Mouse (Mus musculus): ENCODE results near the gene Rbck1. TPM values are rescaled to one million over a fixed set of nuclear protein-coding genes. Genes with fewer than 3 reads are reported as not detected.
"Not testable (repeated sequence)": the region's sequence is repeated elsewhere in the genome, so short reads cannot be mapped to it uniquely, and the experiment has no call there.

Gene Rbck1
- total RNA-seq (2014; fragmentation: Nextera tagmentation) (109 and 119 TPM in 2 replicates), total RNA-seq (2017) (64.2 and 64.5 TPM in 2 replicates)

- peak; percentile 82 for ATAC-seq (replicated peaks; ENCODE audit: poor library complexity, severe bottlenecking)
Observed at GRCm38 (mm10) chr2:152332101-152332825, at the start of gene Rbck1. TSS of gene Rbck1 (minus strand) at chr2:152332653.

GRCm38 (mm10) chr2:152376345-152376741 lies 43.9 kb upstream of the Rbck1 start, which contains the start of gene Nrsn2:
TSS of gene Nrsn2 (minus strand) at chr2:152376638.
- no peak; the same call in 1 of the 2 replicates for ATAC-seq (replicated peaks; ENCODE audit: poor library complexity, severe bottlenecking)

GRCm38 (mm10) chr2:152375652-152376344 lies 43.3 kb upstream of the Rbck1 start:
- no peak for ATAC-seq (replicated peaks; ENCODE audit: poor library complexity, severe bottlenecking)

- ATAC-seq (replicated peaks; ENCODE audit: poor library complexity, severe bottlenecking), result no peak
Observed at GRCm38 (mm10) chr2:152373547-152373946, 41.1 kb upstream of the Rbck1 start.

- ATAC-seq (replicated peaks; ENCODE audit: poor library complexity, severe bottlenecking), result no peak
Observed at GRCm38 (mm10) chr2:152372661-152373060, 40.2 kb upstream of the Rbck1 start.

GRCm38 (mm10) chr2:152372104-152372503 lies 39.7 kb upstream of the Rbck1 start:
- no peak for ATAC-seq (replicated peaks; ENCODE audit: poor library complexity, severe bottlenecking)

- ATAC-seq (replicated peaks; ENCODE audit: poor library complexity, severe bottlenecking), result peak; percentile 82
Observed at GRCm38 (mm10) chr2:152368532-152369140, 36.2 kb upstream of the Rbck1 start.

GRCm38 (mm10) chr2:152367917-152368316 lies 35.5 kb upstream of the Rbck1 start:
- ATAC-seq (replicated peaks; ENCODE audit: poor library complexity, severe bottlenecking), result no peak

GRCm38 (mm10) chr2:152363245-152364147 lies 31.0 kb upstream of the Rbck1 start:
- peak; percentile 85 for ATAC-seq (replicated peaks; ENCODE audit: poor library complexity, severe bottlenecking)

- ATAC-seq (replicated peaks; ENCODE audit: poor library complexity, severe bottlenecking), result no peak
Observed at GRCm38 (mm10) chr2:152361193-152361592, 28.7 kb upstream of the Rbck1 start.

- ATAC-seq (replicated peaks; ENCODE audit: poor library complexity, severe bottlenecking), result peak; percentile 76
Observed at GRCm38 (mm10) chr2:152360271-152360775, 27.9 kb upstream of the Rbck1 start.

GRCm38 (mm10) chr2:152359616-152360015 lies 27.2 kb upstream of the Rbck1 start:
- no peak for ATAC-seq (replicated peaks; ENCODE audit: poor library complexity, severe bottlenecking)

GRCm38 (mm10) chr2:152358977-152359376 lies 26.5 kb upstream of the Rbck1 start:
- not testable (repeated sequence) for ATAC-seq (replicated peaks; ENCODE audit: poor library complexity, severe bottlenecking)

GRCm38 (mm10) chr2:152357254-152357653 lies 24.8 kb upstream of the Rbck1 start:
- no peak for ATAC-seq (replicated peaks; ENCODE audit: poor library complexity, severe bottlenecking)

- peak; percentile 57 for ATAC-seq (replicated peaks; ENCODE audit: poor library complexity, severe bottlenecking)
Observed at GRCm38 (mm10) chr2:152349842-152350540, 17.5 kb upstream of the Rbck1 start.

- ATAC-seq (replicated peaks; ENCODE audit: poor library complexity, severe bottlenecking), result peak; percentile 15; the same call in 1 of the 2 replicates
Observed at GRCm38 (mm10) chr2:152349205-152349604, 16.8 kb upstream of the Rbck1 start.

- ATAC-seq (replicated peaks; ENCODE audit: poor library complexity, severe bottlenecking), result no peak
Observed at GRCm38 (mm10) chr2:152347722-152348121, 15.3 kb upstream of the Rbck1 start.

- ATAC-seq (replicated peaks; ENCODE audit: poor library complexity, severe bottlenecking), result no peak
Observed at GRCm38 (mm10) chr2:152346776-152347465, 14.5 kb upstream of the Rbck1 start.

GRCm38 (mm10) chr2:152345393-152345792 lies 12.9 kb upstream of the Rbck1 start:
- no peak for ATAC-seq (replicated peaks; ENCODE audit: poor library complexity, severe bottlenecking)

Measured in granulocyte monocyte progenitor cell, adult 5-6 weeks (primary cell).